Mouse (Mus musculus) ES-E14 (cell line): ENCODE results near the gene Antxr1. TPM values are rescaled to one million over a fixed set of nuclear protein-coding genes. Genes with fewer than 3 reads are reported as not detected.

Source experiments
- DNase-seq: peaks from one replicate; pipeline ENCODE4 v3.0.0-alpha.2; 2013; ENCODE audit warnings: low read depth, low spot score
- H3K27ac ChIP-seq: 2 replicates; pipeline ENCODE4 v1.5.1; 2012; ENCODE audit warnings: low read depth, mild to moderate bottlenecking, low read length, moderate library complexity, mixed read lengths; ENCODE audit not compliant: poor library complexity, insufficient read depth, severe bottlenecking
- H3K36me3 ChIP-seq: 2 replicates; pipeline ENCODE4 v1.6.1; 2012; ENCODE audit warnings: mild to moderate bottlenecking, low read length, moderate library complexity, mixed read lengths; ENCODE audit not compliant: control insufficient read depth, poor library complexity, insufficient read depth, severe bottlenecking
- H3K4me1 ChIP-seq, 2 experiments: fragments of 150-350 bp in 1 of 2; sonication (generic) in 1 of 2; 2 replicates each; pipeline ENCODE4 v1.6.1; 2012; ENCODE audit warnings: low read length in 2 of 2, mild to moderate bottlenecking in 1 of 2, mixed read lengths in 1 of 2; ENCODE audit not compliant: control insufficient read depth in 2 of 2, insufficient read depth in 2 of 2, poor library complexity in 1 of 2
- H3K4me3 ChIP-seq, 2 experiments: fragments of 150-350 bp in 1 of 2; sonication (generic) in 1 of 2; 2 replicates each; pipeline ENCODE4 v1.5.1; 2012; ENCODE audit warnings: low read length in 2 of 2, low read depth in 1 of 2, mild to moderate bottlenecking in 1 of 2, mixed read lengths in 1 of 2; ENCODE audit not compliant: insufficient read depth in 1 of 2, poor library complexity in 1 of 2, severe bottlenecking in 1 of 2
- H3K9ac ChIP-seq: 2 replicates; pipeline ENCODE4 v1.6.1; 2012; ENCODE audit warnings: low read depth, mild to moderate bottlenecking, low read length, mixed read lengths; ENCODE audit not compliant: poor library complexity, insufficient read depth, severe bottlenecking
- H3K9me3 ChIP-seq: fragments of 150-350 bp; sonication (generic); 2 replicates; pipeline ENCODE4 v1.6.1; 2012; ENCODE audit warnings: low read depth, mild to moderate bottlenecking, low read length; ENCODE audit not compliant: control insufficient read depth, insufficient read depth
- CHD2 ChIP-seq: IDR thresholded peaks from 2 replicates; pipeline ENCODE4 v1.6.1; 2014; ENCODE audit warnings: mild to moderate bottlenecking, low read depth, low read length, inconsistent platforms
- HCFC1 ChIP-seq: IDR thresholded peaks from 2 replicates; pipeline ENCODE4 v1.6.1; 2012; ENCODE audit warnings: low read length, inconsistent platforms, borderline replicate concordance; ENCODE audit not compliant: insufficient read depth
- MAFK ChIP-seq: IDR thresholded peaks from 2 replicates; pipeline ENCODE4 v1.6.1; 2014; ENCODE audit warnings: mild to moderate bottlenecking, low read depth, low read length, inconsistent platforms; ENCODE audit not compliant: insufficient read depth
- ZC3H11A ChIP-seq: IDR thresholded peaks from 2 replicates; pipeline ENCODE4 v1.6.1; 2012; ENCODE audit warnings: low read depth, mild to moderate bottlenecking, inconsistent platforms, low read length, borderline replicate concordance
- ZNF384 ChIP-seq: IDR thresholded peaks from 2 replicates; pipeline ENCODE4 v1.6.1; 2012; ENCODE audit warnings: low read depth, low read length, inconsistent platforms
- in situ Hi-C, 2 experiments: fragments of 600-800 bp; cut with MboI; formaldehyde crosslinking; loops; one replicate each; pipeline ENCODE4 v1.15.1; 2025; ENCODE audit warnings: low sequenced_read_pairs in 2 of 2, inconsistent platforms in 1 of 2; ENCODE audit not compliant: unreplicated experiment in 2 of 2
- total RNA-seq: library from RNA; depleted of rRNA; stranded (reverse); fragments of 300-350 nt; gene quantifications from 2 replicates; pipeline ENCODE4 v1.2.3, GENCODE M21; 2012

Gene Antxr1
- total RNA-seq, 1 experiment: 2.5 TPM

- DNase-seq: no peak
- TF ChIP-seq MAFK (no peak), CHD2 (no peak)
These were observed 53.3 kb downstream of the Antxr1 start for GRCm38 (mm10) chr6:87282346-87282781.

DNA sequence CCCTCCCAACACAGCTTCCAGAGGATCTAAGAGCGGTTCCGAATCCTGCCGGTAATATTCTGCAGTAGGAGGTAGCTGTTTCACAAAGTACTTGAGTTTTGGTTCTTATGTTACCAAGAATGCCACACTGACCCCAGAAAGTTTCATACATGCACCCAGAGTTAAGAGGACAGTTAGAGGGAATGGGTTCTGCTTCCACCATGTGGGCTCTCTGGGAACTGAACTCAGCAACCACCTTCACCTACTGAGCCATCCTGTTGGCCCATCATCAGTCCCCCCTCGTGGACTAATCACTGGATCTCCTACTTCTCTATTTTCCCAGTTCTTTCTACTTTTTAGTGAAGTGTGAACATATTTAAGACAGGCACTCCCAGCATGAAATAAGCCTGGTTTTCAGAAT lies 53.9 kb downstream of the Antxr1 start:
- Histone ChIP-seq H3K9me3 (no peaks in the 10 kb centered on the region), H3K9ac (no peak overlapping the region), H3K27ac (no peak overlapping the region), H3K4me1 (peaks cover 0 to 5% of the 10 kb centered on the region in 2 experiments; a peak in 1 of 4 replicates), H3K4me3 (no peak overlapping the region), H3K36me3 (no peaks in the 10 kb centered on the region)
- DNase-seq: no peak
- in situ Hi-C loops: no loop called here
- TF ChIP-seq ZNF384 (no peak), MAFK (no peak), ZC3H11A (no peak), CHD2 (no peak), HCFC1 (no peak)

More at GRCm38 (mm10) chr6:87282346-87282781, 53.3 kb downstream of the Antxr1 start:
- in situ Hi-C loops: no loop called here
- Histone ChIP-seq H3K27ac (no peak overlapping the region), H3K9ac (no peak overlapping the region), H3K36me3 (no peaks in the 10 kb centered on the region), H3K4me1 (0 out of 4 replicates have a peak, but pooled peaks cover 0 to 2% of the 10 kb centered on the region in 2 experiments), H3K9me3 (no peaks in the 10 kb centered on the region), H3K4me3 (no peak overlapping the region)

- H3K9me3 ChIP-seq: no peaks in the 10 kb centered on the region
- H3K9ac ChIP-seq: no peak overlapping the region
- no peak overlapping the region for H3K4me3 ChIP-seq
- no peaks in the 10 kb centered on the region for H3K36me3 ChIP-seq
- DNase-seq: no peak
- peaks cover 0 to 5% of the 10 kb centered on the region in 2 experiments; a peak in 1 of 4 replicates for H3K4me1 ChIP-seq
- in situ Hi-C loops: no loop called here
- H3K27ac ChIP-seq: no peak overlapping the region
- TF ChIP-seq ZC3H11A (no peak), CHD2 (no peak)
These were observed 57.5 kb downstream of the Antxr1 start for GRCm38 (mm10) chr6:87278151-87278550.

DNA sequence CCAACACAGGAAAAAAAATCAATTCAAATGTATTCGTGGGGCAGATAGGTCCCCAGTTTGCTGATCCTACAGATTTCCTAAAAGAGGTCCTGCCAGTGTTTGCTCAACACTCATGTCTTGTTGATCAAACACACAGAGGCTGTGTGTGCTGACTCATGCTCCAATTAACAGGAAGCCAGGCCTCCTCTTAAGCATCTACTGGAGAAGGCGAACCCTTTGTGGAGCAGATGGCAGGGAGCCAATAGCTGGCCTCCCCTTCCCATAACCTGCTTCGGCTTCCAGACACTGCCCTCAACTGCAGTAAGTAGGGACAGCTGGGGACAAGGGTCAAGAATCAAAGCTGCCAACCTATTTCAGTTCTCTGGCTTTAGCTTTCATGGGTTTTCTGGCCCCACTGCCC lies 58.1 kb downstream of the Antxr1 start:
- DNase-seq: no peak
- H3K4me3 ChIP-seq: no peak overlapping the region
- in situ Hi-C loops: no loop called here
- no peak overlapping the region for H3K27ac ChIP-seq
- H3K9me3 ChIP-seq: no peaks in the 10 kb centered on the region
- H3K4me1 ChIP-seq: peaks cover 0 to 5% of the 10 kb centered on the region in 2 experiments; a peak in 1 of 4 replicates
- no peak overlapping the region for H3K9ac ChIP-seq
- TF ChIP-seq MAFK (0 out of 2 replicates have a peak, but pooled peaks have one; percentile 8), ZNF384 (no peak)
- no peaks in the 10 kb centered on the region for H3K36me3 ChIP-seq

DNA sequence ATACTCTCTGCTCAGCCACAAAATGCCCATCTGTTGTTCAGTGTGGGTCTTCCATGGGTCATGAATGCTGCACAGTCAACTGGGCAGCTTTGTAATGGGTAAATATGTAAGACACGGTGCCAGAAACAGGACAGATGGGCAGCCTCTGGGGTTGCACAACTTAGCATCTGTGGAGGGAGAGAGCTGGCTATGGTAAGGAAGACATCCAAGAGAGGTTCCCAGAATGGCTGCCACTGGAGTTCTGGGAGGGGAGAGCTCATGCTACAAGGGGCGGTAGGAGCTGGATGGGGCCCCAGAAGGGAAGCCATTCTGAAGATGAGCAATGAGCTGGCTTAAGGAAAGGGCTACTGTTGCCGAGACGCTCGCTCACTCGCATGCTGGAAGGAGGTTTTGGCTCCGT lies 58.7 kb downstream of the Antxr1 start:
- H3K36me3 ChIP-seq: no peaks in the 10 kb centered on the region
- 0 out of 2 replicates have a peak overlapping the region, but pooled peaks have one; percentile 26 for H3K9ac ChIP-seq
- in situ Hi-C loops: no loop called here
- peaks cover 0 to 5% of the 10 kb centered on the region in 2 experiments; a peak in 1 of 4 replicates for H3K4me1 ChIP-seq
- no peaks in the 10 kb centered on the region for H3K9me3 ChIP-seq
- H3K27ac ChIP-seq: no peak overlapping the region
- no peak for TF ChIP-seq HCFC1
- TF ChIP-seq ZNF384: no peak
- TF ChIP-seq MAFK: no peak
- no peak for TF ChIP-seq ZC3H11A
- DNase-seq: no peak
- no peak overlapping the region for H3K4me3 ChIP-seq
